Mouse (Mus musculus): ENCODE results near the gene Vps37b. TPM values are rescaled to one million over a fixed set of nuclear protein-coding genes. Genes with fewer than 3 reads are reported as not detected.
A peak's percentile ranks its signal among the peaks of the same experiment; 100 is the strongest.

Vps37b gene
- total RNA-seq, 2 experiments from 2014 or later: 42.5 to 42.6 TPM

DNA sequence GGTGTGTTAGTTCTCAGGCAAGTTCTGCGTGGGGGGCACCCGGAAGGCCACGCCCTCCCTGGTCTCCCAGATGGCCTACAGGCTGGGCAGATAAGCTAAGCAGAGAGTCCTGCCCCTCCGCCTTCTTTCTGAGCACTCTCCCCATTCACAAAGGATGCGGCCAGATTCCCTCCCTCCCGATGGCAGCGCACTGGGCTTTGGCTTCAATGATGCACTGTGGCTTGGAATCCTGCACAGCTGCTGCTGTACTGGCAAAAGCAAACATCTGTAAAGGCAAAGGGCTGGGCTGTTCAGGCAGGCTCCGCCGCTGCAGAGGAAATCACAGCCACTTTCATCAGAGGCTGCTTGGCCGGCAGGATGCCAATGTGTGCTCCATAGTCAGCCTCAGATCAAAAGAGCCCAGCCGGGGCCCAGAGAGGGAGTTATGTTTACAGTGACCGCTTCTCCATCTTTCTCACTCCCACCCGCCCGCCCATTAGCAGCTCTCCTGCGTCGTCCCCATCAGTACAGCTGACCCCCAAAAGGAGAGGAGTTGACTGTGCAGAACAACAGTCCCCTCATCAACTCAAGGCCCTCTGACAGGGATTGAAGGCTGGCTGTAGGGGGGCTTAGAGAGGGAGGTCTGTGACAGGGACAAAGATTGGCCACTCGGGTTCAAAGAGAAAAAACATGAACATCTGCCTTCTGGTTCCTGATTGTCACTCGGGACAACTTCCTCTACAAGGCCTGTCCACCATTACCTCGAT is 21.0 kb downstream of the Vps37b start:
- DNase-seq (ENCODE audit: extremely low spot score in 1 of 2, low spot score in 2 of 2): peak; percentile 56 to 93
- intact Hi-C loops (cut with DNase I): no loop called here

DNA sequence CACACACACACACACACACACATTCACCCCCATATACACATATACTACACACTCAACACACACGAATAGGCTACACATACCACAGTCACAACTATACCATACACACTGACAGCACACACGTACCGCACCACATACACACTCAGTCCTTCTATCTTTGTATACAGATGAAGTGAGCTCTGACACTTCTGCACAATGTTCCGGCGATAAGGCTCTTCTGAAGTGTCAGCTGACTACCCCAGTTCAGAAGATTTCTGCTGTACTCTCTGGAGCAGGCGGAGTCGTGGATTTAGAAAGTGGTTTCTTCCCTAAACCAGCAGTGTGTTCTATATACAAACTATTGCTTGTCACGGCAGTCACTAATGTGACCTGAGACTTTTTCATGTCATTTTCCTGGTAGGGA is 22.0 kb downstream of the Vps37b start:
- intact Hi-C loops (cut with DNase I): no loop called here
- DNase-seq (ENCODE audit: extremely low spot score in 1 of 2, low spot score in 2 of 2): no peak

GRCm38 (mm10) chr5:124006891-124007491 is 25.1 kb downstream of the Vps37b start:
- intact Hi-C loops (cut with DNase I): no loop called here
- DNase-seq (ENCODE audit: extremely low spot score in 1 of 2, low spot score in 2 of 2): no peak

DNA sequence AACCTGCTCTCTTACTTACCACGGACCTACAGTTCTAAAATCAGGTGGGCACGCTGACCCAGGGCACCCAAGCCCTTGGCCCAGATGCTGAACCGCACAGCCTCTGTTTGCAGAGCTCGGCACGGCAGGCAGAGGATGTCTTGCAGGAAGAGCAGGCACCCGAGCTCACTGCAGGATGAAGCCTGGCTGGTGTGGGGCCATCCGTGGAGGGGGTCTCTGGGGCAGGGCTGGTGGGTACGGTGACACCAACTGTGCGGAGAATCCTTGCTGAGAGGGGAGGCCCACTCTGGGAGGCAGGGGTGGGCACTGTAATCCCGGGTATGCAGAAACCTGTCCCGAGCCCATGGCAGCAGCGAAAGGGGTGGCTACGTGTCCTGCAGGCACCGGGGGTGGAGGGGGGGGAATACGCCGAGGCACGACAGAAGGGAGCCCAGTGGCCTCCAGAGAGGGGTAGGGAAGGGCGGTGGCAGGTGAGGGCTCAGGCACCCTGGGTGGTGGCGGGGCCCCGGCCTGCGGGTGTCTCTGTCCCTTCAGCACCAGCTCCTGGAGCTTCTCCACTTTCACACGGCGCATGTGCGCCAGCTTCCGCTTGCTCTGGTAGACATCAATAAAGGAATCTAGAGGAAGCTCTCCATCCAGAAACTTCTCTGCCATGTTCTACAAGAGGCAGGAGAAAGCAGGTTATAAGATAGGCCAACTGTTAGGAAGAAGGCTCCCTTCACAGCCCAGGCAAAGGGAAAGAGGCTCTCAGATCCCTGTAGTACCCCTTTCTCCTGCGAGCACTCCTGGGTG is 25.8 kb downstream of the Vps37b start:
- intact Hi-C loops (cut with DNase I): no loop called here
- no peak for DNase-seq (ENCODE audit: extremely low spot score in 1 of 2, low spot score in 2 of 2)

DNA sequence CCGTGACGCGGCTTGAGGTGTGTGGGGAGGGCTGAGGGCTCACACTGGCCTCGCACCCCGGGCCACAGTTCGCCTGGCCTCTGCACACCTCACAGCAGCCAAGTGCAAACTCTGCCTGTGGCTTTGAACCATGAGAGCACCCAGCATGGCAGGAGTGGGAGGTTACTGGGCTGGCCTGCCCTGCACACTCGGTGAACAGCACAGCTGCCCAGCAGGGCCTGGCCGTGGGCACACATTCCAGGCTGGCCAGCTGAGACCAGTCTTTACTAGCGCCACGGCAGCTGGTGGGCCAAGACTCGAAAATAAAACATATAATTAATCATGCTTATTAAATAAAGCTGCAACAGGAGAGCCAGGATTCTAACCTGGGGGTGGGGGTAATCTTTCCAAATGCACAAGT is 26.5 kb downstream of the Vps37b start:
- intact Hi-C loops (cut with DNase I): no loop called here
- no peak for DNase-seq (ENCODE audit: extremely low spot score in 1 of 2, low spot score in 2 of 2)

DNA sequence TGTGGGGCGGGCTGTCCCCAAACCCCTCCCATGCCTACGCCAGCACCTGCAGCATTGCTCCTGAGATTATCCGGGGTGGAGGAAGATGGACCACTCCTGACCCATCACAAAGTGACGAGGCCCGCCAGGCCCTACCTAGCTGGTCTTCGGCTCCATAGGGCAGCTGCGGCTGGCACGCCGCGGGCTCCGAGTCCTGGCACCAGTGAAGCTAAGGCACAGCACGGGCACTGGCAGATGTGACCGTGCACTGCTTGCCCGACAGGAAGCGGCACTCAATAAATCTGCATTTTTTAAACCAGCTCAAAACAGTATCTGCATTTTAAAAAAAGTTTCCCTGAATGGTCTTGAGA is 26.9 kb downstream of the Vps37b start:
- DNase-seq (ENCODE audit: extremely low spot score in 1 of 2, low spot score in 2 of 2): no peak
- intact Hi-C loops (cut with DNase I): no loop called here

GRCm38 (mm10) chr5:124004356-124005150 is 27.5 kb downstream of the Vps37b start:
- peak in 1 of 2 experiments; percentile 56 for DNase-seq (ENCODE audit: extremely low spot score in 1 of 2, low spot score in 2 of 2)
- intact Hi-C loops (cut with DNase I): no loop called here

GRCm38 (mm10) chr5:124003375-124003774 is 28.7 kb downstream of the Vps37b start:
- intact Hi-C loops (cut with DNase I): no loop called here
- no peak for DNase-seq (ENCODE audit: extremely low spot score in 1 of 2, low spot score in 2 of 2)

GRCm38 (mm10) chr5:124002876-124003275 is 29.2 kb downstream of the Vps37b start:
- intact Hi-C loops (cut with DNase I): no loop called here
- peak; percentile 61 to 62 for DNase-seq (ENCODE audit: extremely low spot score in 1 of 2, low spot score in 2 of 2)

DNA sequence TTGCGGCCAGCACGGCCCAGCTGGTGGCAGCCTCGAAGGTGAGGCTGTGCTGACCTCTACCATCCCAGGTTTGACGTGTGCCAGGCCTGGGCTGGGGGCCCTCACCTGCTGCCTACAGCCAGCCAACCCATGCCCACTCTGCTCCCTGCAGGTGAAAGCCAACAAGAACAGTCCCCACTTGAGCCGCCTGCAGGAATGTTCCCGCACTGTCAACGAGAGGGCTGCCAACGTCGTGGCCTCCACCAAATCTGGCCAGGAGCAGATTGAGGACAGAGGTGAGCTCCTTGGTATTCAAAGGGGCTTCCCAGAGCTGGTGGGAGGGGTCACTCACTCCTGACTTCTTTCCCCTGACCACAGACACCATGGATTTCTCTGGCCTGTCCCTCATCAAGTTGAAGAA is 30.8 kb downstream of the Vps37b start:
- no peak for DNase-seq (ENCODE audit: extremely low spot score in 1 of 2, low spot score in 2 of 2)
- intact Hi-C loops (cut with DNase I): loop anchor here (2.0 kb wide), 1 partner anchor 84 kb away; no protein-coding TSS in a partner anchor

DNA sequence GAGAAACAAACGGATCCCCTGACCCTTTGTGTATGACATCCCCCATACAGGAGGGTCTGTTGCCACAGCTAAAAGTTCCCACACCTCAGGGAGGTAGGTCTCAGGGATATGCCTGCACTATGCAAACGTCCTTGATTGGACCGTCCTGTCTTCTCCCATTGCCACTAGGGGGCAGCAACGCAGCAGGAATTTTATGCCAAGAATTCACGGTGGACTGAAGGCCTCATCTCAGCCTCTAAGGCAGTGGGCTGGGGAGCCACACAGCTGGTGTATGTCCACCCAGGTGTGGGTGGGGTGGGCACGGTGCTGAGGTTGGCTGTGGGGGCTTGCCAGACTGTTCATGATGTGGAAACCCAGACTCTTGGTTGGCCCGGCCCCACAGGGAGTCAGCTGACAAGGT is 31.2 kb downstream of the Vps37b start:
- intact Hi-C loops (cut with DNase I): loop anchor here (2.0 kb wide), 1 partner anchor 84 kb away; no protein-coding TSS in a partner anchor
- DNase-seq (ENCODE audit: extremely low spot score in 1 of 2, low spot score in 2 of 2): peak; percentile 89

DNA sequence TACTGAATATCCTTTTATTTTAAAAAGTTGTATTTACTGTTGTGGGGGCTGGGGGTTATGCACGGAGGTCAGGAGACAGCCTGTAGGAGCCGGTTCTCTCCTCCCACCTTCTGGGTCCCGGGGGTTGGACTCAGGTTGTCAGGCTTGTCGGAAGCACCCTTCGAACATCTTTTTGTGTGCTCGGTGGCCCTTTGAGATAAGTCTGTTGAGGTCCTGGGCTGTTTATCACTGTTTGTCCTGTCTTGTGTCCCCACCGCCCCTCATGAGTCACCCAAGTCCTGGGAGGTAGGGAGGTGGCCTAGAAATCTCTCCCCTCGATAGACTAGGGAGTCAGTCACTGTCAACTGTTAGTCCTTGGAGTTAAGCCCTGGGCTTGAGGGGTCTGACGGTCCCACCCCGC is 33.7 kb downstream of the Vps37b start:
- DNase-seq (ENCODE audit: extremely low spot score in 1 of 2, low spot score in 2 of 2): no peak
- intact Hi-C loops (cut with DNase I): no loop called here

DNA sequence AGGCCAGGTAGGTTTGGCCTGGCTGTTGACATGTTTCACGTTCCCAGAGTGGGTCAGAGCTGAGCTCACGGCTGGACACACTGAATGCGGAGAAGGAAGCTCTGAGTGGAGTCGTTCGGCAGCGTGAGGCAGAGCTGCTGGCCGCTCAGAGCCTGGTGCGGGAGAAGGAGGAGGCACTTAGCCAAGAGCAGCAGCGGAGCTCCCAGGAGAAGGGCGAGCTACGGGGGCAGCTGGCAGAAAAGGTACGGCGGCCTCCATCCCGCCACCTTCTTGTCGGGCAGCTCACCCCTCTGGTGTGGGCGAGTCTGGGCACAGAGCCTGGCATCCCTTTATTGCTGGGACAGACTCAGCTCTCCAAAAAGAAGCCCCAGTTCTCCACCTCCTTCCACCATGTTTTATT is 34.3 kb downstream of the Vps37b start:
- intact Hi-C loops (cut with DNase I): no loop called here
- DNase-seq (ENCODE audit: extremely low spot score in 1 of 2, low spot score in 2 of 2): no peak

GRCm38 (mm10) chr5:123997211-123997751 is 34.8 kb downstream of the Vps37b start:
- intact Hi-C loops (cut with DNase I): no loop called here
- DNase-seq (ENCODE audit: extremely low spot score in 1 of 2, low spot score in 2 of 2): peak in 1 of 2 experiments; percentile 37

GRCm38 (mm10) chr5:123996695-123997094 is 35.4 kb downstream of the Vps37b start:
- intact Hi-C loops (cut with DNase I): no loop called here

DNA sequence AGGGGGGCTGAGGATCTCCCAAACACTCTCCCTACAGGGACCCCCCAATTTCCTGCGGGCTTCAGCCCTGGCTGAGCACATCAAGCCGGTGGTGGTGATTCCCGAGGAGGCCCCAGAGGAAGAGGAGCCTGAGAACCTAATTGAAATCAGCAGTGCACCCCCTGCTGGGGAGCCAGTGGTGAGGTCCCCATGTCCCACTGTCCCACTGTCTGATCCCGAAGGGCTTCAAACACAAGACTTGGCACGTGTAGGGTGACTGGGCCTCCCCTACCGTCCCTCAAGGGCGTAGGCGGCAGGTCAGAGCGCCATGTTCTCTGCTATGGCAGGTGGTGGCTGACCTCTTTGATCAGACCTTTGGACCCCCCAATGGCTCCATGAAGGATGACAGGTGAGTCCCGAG is 35.9 kb downstream of the Vps37b start:
- peak in 1 of 2 experiments; percentile 68 for DNase-seq (ENCODE audit: extremely low spot score in 1 of 2, low spot score in 2 of 2)
- intact Hi-C loops (cut with DNase I): no loop called here

More at GRCm38 (mm10) chr5:123996695-123997094, 35.4 kb downstream of the Vps37b start:
- DNase-seq (ENCODE audit: extremely low spot score in 1 of 2, low spot score in 2 of 2): no peak

DNA sequence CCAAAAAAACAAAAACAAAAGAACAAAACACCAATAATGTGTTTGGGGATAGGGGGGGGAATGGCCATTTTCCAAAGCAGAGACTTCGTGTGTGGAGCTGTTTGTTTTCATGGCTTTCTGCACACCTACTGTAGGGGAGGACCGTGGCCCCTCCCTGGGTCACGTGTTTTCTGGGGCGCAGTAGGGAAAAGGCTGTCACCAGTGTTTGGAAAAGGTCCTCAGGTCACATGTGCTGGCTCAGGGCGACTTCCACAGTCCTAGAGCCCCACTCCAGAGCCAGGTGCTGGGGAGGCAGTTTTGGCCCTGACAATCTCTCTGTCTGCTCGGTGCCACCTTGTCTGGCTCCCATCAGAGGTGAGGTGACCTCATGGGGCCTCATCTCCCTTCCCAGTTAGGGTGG is 36.7 kb downstream of the Vps37b start:
- peak in 1 of 2 experiments; percentile 22 for DNase-seq (ENCODE audit: extremely low spot score in 1 of 2, low spot score in 2 of 2)
- intact Hi-C loops (cut with DNase I): no loop called here

DNA sequence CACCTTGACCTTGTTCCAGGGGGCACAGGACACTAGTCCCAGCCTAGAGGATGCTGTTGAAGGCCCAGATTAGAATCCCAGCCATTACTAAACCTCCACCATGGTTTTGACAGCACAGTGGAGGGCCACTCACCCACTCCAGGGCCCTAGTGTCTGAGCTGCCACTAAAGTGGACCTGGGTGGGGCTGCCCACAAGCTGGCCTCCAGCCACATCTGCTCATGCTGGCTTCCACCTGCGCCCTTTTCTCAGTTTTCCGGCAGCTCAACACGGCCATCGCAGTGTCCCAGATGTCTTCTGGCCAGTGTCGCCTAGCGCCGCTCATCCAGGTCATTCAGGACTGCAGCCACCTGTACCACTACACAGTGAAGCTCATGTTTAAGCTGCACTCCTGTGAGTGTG is 37.6 kb downstream of the Vps37b start:
- DNase-seq (ENCODE audit: extremely low spot score in 1 of 2, low spot score in 2 of 2): peak in 1 of 2 experiments; percentile 32
- intact Hi-C loops (cut with DNase I): loop anchor here (5.0 kb wide), 1 partner anchor 172 kb away; no protein-coding TSS in a partner anchor

Measured in left cerebral cortex, postnatal 10 days (tissue).